Mouse (Mus musculus) lung, embryonic 14.5 days (tissue): ENCODE results near the gene Erbb4. TPM values are rescaled to one million over a fixed set of nuclear protein-coding genes. Genes with fewer than 3 reads are reported as not detected.

ENCODE experiments used
- ATAC-seq: fragments of 200-750 bp; cut with Nextera tagmentation; 2 replicates; pipeline ENCODE4 v1.8.0; 2017; ENCODE audit warnings: mild to moderate bottlenecking, moderate TSS enrichment, moderate library complexity; ENCODE audit not compliant: insufficient read depth
- DNase-seq: peaks from one replicate; pipeline ENCODE4 v3.0.0-alpha.2; 2015
- H3K27ac ChIP-seq: fragments of 300-500 bp; sonication (generic); 2 replicates; pipeline ENCODE4 v1.5.1; 2014; ENCODE audit warnings: low read depth, mild to moderate bottlenecking, moderate library complexity
- H3K27me3 ChIP-seq: fragments of 300-500 bp; sonication (generic); 2 replicates; pipeline ENCODE4 v1.6.1; 2014; ENCODE audit warnings: low read length, control low read depth; ENCODE audit not compliant: insufficient read depth
- H3K36me3 ChIP-seq: fragments of 300-500 bp; sonication (generic); 2 replicates; pipeline ENCODE4 v1.6.1; 2014; ENCODE audit warnings: control low read depth; ENCODE audit not compliant: insufficient read depth
- H3K4me1 ChIP-seq: fragments of 300-500 bp; sonication (generic); 2 replicates; pipeline ENCODE4 v1.6.1; 2014; ENCODE audit warnings: antibody characterized with exemption, control low read depth; ENCODE audit not compliant: insufficient read depth
- H3K4me2 ChIP-seq: fragments of 300-500 bp; sonication (generic); 2 replicates; pipeline ENCODE4 v1.6.1; 2014; ENCODE audit warnings: mild to moderate bottlenecking
- H3K4me3 ChIP-seq: fragments of 300-500 bp; sonication (generic); 2 replicates; pipeline ENCODE4 v1.5.1; 2014; ENCODE audit warnings: low read depth, low read length
- H3K9ac ChIP-seq: fragments of 300-500 bp; sonication (generic); 2 replicates; pipeline ENCODE4 v1.6.1; 2014
- H3K9me3 ChIP-seq: fragments of 300-500 bp; sonication (generic); 2 replicates; pipeline ENCODE4 v1.6.1; 2016; ENCODE audit warnings: low read depth, low read length, control low read depth
- CTCF ChIP-seq: IDR thresholded peaks from 2 replicates; pipeline ENCODE4 v1.5.1; 2016; ENCODE audit warnings: antibody characterized with exemption, low read depth
- WGBS: fragments of 180-500 bp; shearing (Covaris S2); extraction: QIAGEN DNeasy Blood & Tissue Kit; methylation state at CpG from one replicate; pipeline ENCODE4 v1.1.7; 2014; 5-methylcytosine and 5-hydroxymethylcytosine counted together
- polyA plus RNA-seq: library from polyadenylated mRNA; unstranded; fragments of >200 nt; fragmentation: Nextera tagmentation; extraction: Ambion mirVana; gene quantifications from 2 replicates; pipeline ENCODE4 v1.2.1, GENCODE M21; 2014

Erbb4 gene
- polyA plus RNA-seq, 1 experiment from 2014 or later = 1.6 TPM

GRCm38 (mm10) chr1:69024858-69025257 is 83.0 kb downstream of the Erbb4 start:
- Histone ChIP-seq H3K27ac (no peak overlapping the region), H3K4me2 (no peak overlapping the region), H3K4me1 (no peaks in the 10 kb centered on the region), H3K9me3 (no peaks in the 10 kb centered on the region), H3K27me3 (no peaks in the 10 kb centered on the region), H3K9ac (no peak overlapping the region), H3K36me3 (no peaks in the 10 kb centered on the region), H3K4me3 (no peak overlapping the region)
- peak; percentile 56; the same call in 1 of the 2 replicates for ATAC-seq
- DNase-seq = peak; percentile 11
- 37% methylated on average over 3 of the region's 3 CpGs for WGBS
- no peak for TF ChIP-seq CTCF

GRCm38 (mm10) chr1:69023157-69023925 is 84.5 kb downstream of the Erbb4 start:
- H3K27ac ChIP-seq = no peak overlapping the region
- ATAC-seq (no peak), DNase-seq (no peak)
- H3K36me3 ChIP-seq = no peaks in the 10 kb centered on the region
- no peak for TF ChIP-seq CTCF
- H3K4me3 ChIP-seq = no peak overlapping the region
- H3K9me3 ChIP-seq = no peaks in the 10 kb centered on the region
- no peak overlapping the region for H3K4me2 ChIP-seq
- no peaks in the 10 kb centered on the region for H3K4me1 ChIP-seq
- H3K9ac ChIP-seq = no peak overlapping the region
- WGBS = 72% methylated on average over 4 of the region's 4 CpGs
- no peaks in the 10 kb centered on the region for H3K27me3 ChIP-seq

GRCm38 (mm10) chr1:69009800-69010505 is 97.9 kb downstream of the Erbb4 start:
- H3K4me1 ChIP-seq = no peaks in the 10 kb centered on the region
- no peak overlapping the region for H3K9ac ChIP-seq
- no peaks in the 10 kb centered on the region for H3K27me3 ChIP-seq
- no peaks in the 10 kb centered on the region for H3K36me3 ChIP-seq
- ATAC-seq = no peak
- H3K9me3 ChIP-seq = no peaks in the 10 kb centered on the region
- H3K4me3 ChIP-seq = no peak overlapping the region
- TF ChIP-seq CTCF = no peak
- H3K27ac ChIP-seq = no peak overlapping the region
- no peak for DNase-seq
- 80% methylated on average over 5 of the region's 5 CpGs for WGBS
- H3K4me2 ChIP-seq = no peak overlapping the region

GRCm38 (mm10) chr1:69001371-69001770 is 106.5 kb downstream of the Erbb4 start:
- H3K9me3 ChIP-seq = no peaks in the 10 kb centered on the region
- H3K27me3 ChIP-seq = no peaks in the 10 kb centered on the region
- WGBS = 70% methylated on average over 3 of the region's 3 CpGs
- DNase-seq (no peak), ATAC-seq (no peak)
- H3K36me3 ChIP-seq = no peaks in the 10 kb centered on the region
- no peak for TF ChIP-seq CTCF
- H3K4me1 ChIP-seq = no peaks in the 10 kb centered on the region
- H3K27ac ChIP-seq = no peak overlapping the region
- no peak overlapping the region for H3K4me3 ChIP-seq
- H3K4me2 ChIP-seq = no peak overlapping the region
- H3K9ac ChIP-seq = no peak overlapping the region

GRCm38 (mm10) chr1:68979251-68979650 is 128.6 kb downstream of the Erbb4 start:
- Histone ChIP-seq H3K4me3 (no peak overlapping the region), H3K9me3 (no peaks in the 10 kb centered on the region), H3K9ac (no peak overlapping the region), H3K27ac (no peak overlapping the region), H3K4me2 (no peak overlapping the region), H3K36me3 (no peaks in the 10 kb centered on the region), H3K4me1 (no peaks in the 10 kb centered on the region), H3K27me3 (no peaks in the 10 kb centered on the region)
- no peak for ATAC-seq
- WGBS = 56% methylated on average over 2 of the region's 2 CpGs
- TF ChIP-seq CTCF = no peak
- DNase-seq = no peak

GRCm38 (mm10) chr1:68978571-68978970 is 129.3 kb downstream of the Erbb4 start:
- no peak for TF ChIP-seq CTCF
- Histone ChIP-seq H3K4me1 (peaks cover under 1% of the 10 kb centered on the region; the same call in 1 of the 2 replicates), H3K4me2 (no peak overlapping the region), H3K9me3 (no peaks in the 10 kb centered on the region), H3K4me3 (no peak overlapping the region), H3K27me3 (no peaks in the 10 kb centered on the region), H3K27ac (no peak overlapping the region), H3K9ac (no peak overlapping the region), H3K36me3 (no peaks in the 10 kb centered on the region)
- no peak for ATAC-seq
- WGBS = 78% methylated on average over 3 of the region's 3 CpGs
- no peak for DNase-seq
